Comparison of ENCODE assay signal across 7 mouse cellular contexts in the genomic region with DNA sequence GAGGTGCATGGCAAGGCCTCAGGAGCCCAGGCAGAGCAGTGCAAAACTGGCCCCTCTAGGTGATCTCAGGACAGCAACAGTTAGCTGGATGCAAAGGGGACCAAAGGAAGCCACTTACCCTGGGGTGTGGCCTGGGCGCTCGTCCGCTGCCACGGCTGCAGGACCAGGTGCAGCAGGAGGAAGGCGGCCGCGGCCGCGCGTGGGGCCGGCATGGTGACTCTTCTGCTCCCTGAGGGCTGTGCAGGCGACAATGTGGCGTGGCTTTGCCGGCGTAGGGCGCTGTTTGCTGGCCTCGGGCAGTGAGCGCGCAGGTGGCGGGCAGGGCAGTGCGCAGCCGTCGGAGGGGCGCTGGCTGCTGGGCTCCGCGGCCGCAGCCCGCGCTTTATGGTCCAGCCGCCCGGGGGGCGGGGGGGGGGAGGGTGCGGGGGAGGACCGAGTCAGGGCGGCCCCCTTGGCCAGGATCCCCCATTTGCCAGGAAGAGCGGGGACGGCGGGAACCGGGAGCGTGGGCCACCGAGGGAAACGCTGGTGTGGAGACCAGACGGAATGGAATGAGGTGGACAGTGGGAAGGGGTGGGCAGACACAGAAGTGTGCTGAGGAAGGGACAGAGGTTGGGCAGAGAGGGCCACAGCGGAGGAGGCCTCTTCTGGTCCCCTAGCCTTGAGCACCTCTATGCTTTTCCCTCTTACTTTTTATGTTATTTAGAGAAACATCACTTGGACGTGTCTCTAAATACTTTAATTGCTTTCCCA. TPM values are rescaled to one million over a fixed set of nuclear protein-coding genes. Genes with fewer than 3 reads are reported as not detected.
DNase-seq lines count a peak whose midpoint lies in the region; ATAC-seq and TF ChIP-seq lines count a peak whose summit lies in the region.

Gene Thbs4 (minus strand): TSS at position 357 of the 753 bp plus-strand sequence.

- WGBS in forebrain, embryonic 15.5 days, result 7% methylated on average over 43 of the region's 45 CpGs
- 9% methylated on average over 37 of the region's 45 CpGs for WGBS in hindbrain, postnatal 0 days

- no peaks in the 10 kb centered on the region for H3K9me3 ChIP-seq in forebrain, embryonic 15.5 days
- H3K9me3 ChIP-seq in hindbrain, postnatal 0 days (ENCODE audit: low read length), result no peaks in the 10 kb centered on the region

- no peak for DNase-seq in left cerebral cortex, adult 2 months (ENCODE audit: extremely low spot score in 1 of 2, low spot score in 2 of 2)
- no peak for DNase-seq in left cerebral cortex, postnatal 36 days (ENCODE audit: low spot score in 2 of 2)
- DNase-seq in hindbrain, postnatal 0 days (ENCODE audit: low spot score), result no peak
- no peak for DNase-seq in Muller cell, postnatal 12 days (ENCODE audit: inconsistent ontology term)
- DNase-seq in frontal cortex, postnatal 36 days (ENCODE audit: low spot score in 2 of 2), result no peak

- ATAC-seq in forebrain, embryonic 15.5 days (replicated peaks), result peak; percentile 70; the same call in 1 of the 2 replicates
- peak; percentile 45; the same call in 1 of the 2 replicates for ATAC-seq in hindbrain, postnatal 0 days
- 0 out of 2 replicates have a peak, but pooled peaks have one; percentile 9 for ATAC-seq in megakaryocyte progenitor cell, adult 5-6 weeks (replicated peaks; ENCODE audit: poor library complexity)

- H3K4me3 ChIP-seq in left cerebral cortex, adult 2 months, result peak within 1 kb of the TSS; percentile 22; the same call in 1 of the 2 replicates
- H3K4me3 ChIP-seq in forebrain, embryonic 15.5 days, result peak within 1 kb of the TSS; percentile 29
- peak within 1 kb of the TSS; percentile 34 for H3K4me3 ChIP-seq in hindbrain, postnatal 0 days (ENCODE audit: low read length)

- TF ChIP-seq CTCF in left cerebral cortex, adult 2 months (IDR thresholded peaks at IDR 0.05), result no peak
- no peak for TF ChIP-seq CTCF in hindbrain, postnatal 0 days (IDR thresholded peaks at IDR 0.05; ENCODE audit: low read depth)

- no peaks in the 10 kb centered on the region for H3K36me3 ChIP-seq in forebrain, embryonic 15.5 days
- no peaks in the 10 kb centered on the region for H3K36me3 ChIP-seq in hindbrain, postnatal 0 days (ENCODE audit: insufficient read depth, low read length)

- peaks cover 8% of the 10 kb centered on the region for H3K4me1 ChIP-seq in forebrain, embryonic 15.5 days
- no peaks in the 10 kb centered on the region for H3K4me1 ChIP-seq in hindbrain, postnatal 0 days (ENCODE audit: insufficient read depth, low read length)

- intact Hi-C loops in left cerebral cortex, adult 2 months (cut with DNase I), result no loop called here
- intact Hi-C loops in left cerebral cortex, postnatal 36 days (cut with DNase I), result no loop called here

- peaks cover 9% of the 10 kb centered on the region for H3K27me3 ChIP-seq in forebrain, embryonic 15.5 days
- peaks cover 7% of the 10 kb centered on the region; the same call in 1 of the 2 replicates for H3K27me3 ChIP-seq in hindbrain, postnatal 0 days (ENCODE audit: insufficient read depth, low read length)

- no peak within 1 kb of the TSS for H3K27ac ChIP-seq in left cerebral cortex, adult 2 months
- H3K27ac ChIP-seq in forebrain, embryonic 15.5 days (replicated peaks), result no peak within 1 kb of the TSS
- no peak within 1 kb of the TSS for H3K27ac ChIP-seq in hindbrain, postnatal 0 days

- H3K4me2 ChIP-seq in forebrain, embryonic 15.5 days (replicated peaks), result peak within 1 kb of the TSS; percentile 47
- peak within 1 kb of the TSS; percentile 58 for H3K4me2 ChIP-seq in hindbrain, postnatal 0 days (ENCODE audit: low read depth, low read length)

- H3K9ac ChIP-seq in forebrain, embryonic 15.5 days (replicated peaks), result peak within 1 kb of the TSS; percentile 23
- peak within 1 kb of the TSS; percentile 28 for H3K9ac ChIP-seq in hindbrain, postnatal 0 days (replicated peaks; ENCODE audit: low read length)

RNA-seq across cellular contexts. Expression of gene Thbs4, which starts in this region (rescaled TPM):
- total RNA-seq in left cerebral cortex, adult 2 months (2021), result 1 to 10 TPM; 3.4 to 5.8 TPM
- 10 to 100 TPM in 1 of 2 experiments, 1 to 10 TPM in 1; 6.3 to 12.0 TPM for total RNA-seq in left cerebral cortex, postnatal 36 days (2021)
- 0.93 and 1.5 TPM in 2 replicates for polyA plus RNA-seq in forebrain, embryonic 15.5 days (2015; fragmentation: Nextera tagmentation; extraction: Ambion mirVana)
- total RNA-seq in hindbrain, postnatal 0 days (2014; rRNA removed), result 0.93 and 0.94 TPM in 2 replicates
- 1.00 and 1.3 TPM in 2 replicates for polyA plus RNA-seq in hindbrain, postnatal 0 days (2015; fragmentation: Nextera tagmentation; extraction: Ambion mirVana)
- not detected in 2 replicates for total RNA-seq in megakaryocyte progenitor cell, adult 5-6 weeks (2015)
- 0.30 TPM in 1 of 2 replicates, not detected in the other for total RNA-seq in megakaryocyte progenitor cell, adult 5-6 weeks (2017)

Comparison
In these comparisons a context has a peak if more than half of its experiments do, and no peak if none do; other contexts are left out.
1. Peak in ATAC-seq in megakaryocyte progenitor cell, adult 5-6 weeks; RNA of the gene not detected or under 1 TPM.
2. ATAC-seq: peak in every context shown above with its lines; median percentile 70 in forebrain, embryonic 15.5 days; 45 in hindbrain, postnatal 0 days; 9 in megakaryocyte progenitor cell, adult 5-6 weeks.